Mouse (Mus musculus) left cerebral cortex, adult 11 months (tissue): ENCODE measurements around the gene Atg10.

ENCODE experiments used
- DNase-seq: peaks from one replicate; pipeline ENCODE4 v3.0.0; 2022; ENCODE audit warnings: low spot score

Gene Atg10

DNA sequence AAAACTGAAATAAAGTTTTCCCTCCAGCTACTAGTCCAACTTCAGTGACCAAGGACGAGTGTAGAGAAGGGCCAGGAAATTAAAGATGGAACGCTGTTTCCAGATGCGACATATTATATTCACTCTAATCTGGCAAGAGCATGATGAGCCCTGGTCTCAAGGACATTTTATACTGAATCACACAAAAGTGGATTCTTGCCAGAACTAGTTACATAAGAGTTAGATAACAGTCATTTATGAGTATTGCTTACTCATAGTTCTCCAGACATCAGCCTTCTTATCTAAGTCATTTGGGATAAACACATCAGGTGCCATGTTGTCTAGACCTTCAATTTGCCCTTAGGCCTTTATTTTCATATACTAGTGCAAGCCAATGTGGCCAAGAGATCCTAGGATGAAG, 108.9 kb downstream of the Atg10 start:
- DNase-seq = no peak

- no peak for DNase-seq
These were observed 116.3 kb downstream of the Atg10 start for GRCm38 (mm10) chr13:91107308-91107946.

GRCm38 (mm10) chr13:91102238-91102637, 121.5 kb downstream of the Atg10 start:
- no peak for DNase-seq

DNA sequence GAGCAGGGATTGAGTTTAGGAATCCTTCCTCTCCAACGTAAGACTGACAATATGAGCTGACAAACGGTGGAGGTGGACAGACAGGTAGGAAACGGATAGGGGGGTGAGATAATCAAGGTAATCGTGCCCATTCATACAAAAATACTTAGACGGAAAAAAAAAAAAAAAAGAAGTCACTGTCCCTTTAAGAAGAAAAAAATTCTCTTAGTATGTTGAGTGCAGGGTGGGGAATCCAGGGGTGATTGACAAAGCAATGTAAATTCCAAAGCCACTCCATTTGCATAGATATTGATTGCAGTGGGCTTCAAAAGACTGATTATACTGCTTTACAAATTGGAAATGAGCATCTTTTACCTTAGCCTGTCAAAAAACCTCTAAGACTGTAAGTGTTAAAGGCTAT, 123.4 kb downstream of the Atg10 start:
- no peak for DNase-seq

GRCm38 (mm10) chr13:91094851-91095250, 128.9 kb downstream of the Atg10 start:
- DNase-seq = no peak

DNA sequence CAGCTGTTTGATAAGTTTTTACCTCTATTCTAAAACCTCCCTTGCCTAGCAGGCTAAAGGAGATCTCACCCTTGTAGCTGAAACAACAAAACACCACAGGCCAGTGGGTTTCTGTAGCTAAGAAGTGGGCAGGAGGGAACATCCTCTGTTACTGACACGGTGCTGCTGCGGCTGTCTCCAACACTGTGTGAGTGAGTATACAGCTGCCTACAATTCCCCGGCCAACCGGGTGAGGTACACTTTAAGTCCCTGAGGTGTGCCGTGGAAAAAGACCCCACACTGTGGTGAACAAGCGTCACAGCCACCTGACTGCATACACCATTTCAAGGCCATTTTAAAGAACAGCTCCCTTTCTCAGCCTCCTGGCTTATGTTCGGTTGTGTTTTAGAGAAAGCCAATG, 129.6 kb downstream of the Atg10 start:
- DNase-seq = no peak

DNA sequence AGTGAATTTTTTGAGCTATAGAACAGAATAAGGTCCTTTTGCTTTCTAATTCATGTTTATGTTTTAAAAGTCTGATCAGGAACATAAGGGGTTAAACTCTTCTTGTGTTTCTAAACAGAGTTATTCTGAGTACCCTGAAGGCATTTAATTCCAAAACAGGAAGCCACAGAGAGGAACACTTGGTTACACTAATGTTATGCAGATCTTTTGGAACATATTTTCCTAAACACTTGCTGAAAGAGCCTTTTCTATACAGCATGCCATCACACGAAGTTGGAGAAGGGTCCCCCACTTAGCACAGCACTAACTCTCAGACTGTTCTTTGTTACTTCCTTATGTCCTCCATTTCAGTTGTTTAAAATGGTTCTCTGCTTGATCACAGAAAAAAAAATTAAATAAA, 130.2 kb downstream of the Atg10 start:
- DNase-seq = no peak

GRCm38 (mm10) chr13:91093162-91093561, 130.6 kb downstream of the Atg10 start:
- no peak for DNase-seq

DNA sequence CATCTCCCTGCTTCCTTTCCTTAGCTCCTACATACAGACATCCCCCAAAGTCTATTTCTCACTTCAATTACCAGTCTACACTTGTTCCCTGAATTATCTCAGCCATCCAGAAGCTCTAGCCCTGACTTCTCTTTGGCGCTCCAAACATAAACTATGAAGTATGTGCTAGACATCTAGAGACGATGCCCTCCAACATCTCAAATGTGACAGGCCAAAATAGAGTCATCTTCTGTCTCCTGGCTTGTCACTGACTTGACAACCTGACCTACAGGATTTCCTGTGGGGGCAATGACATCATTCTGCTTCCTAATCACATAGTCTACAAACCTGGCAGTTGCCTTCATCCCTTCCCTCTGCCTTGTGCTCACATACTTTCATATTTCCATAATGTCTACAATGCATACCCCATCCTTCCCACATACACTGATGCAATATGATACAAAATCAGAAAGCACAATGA, 132.0 kb downstream of the Atg10 start:
- DNase-seq = no peak

DNA sequence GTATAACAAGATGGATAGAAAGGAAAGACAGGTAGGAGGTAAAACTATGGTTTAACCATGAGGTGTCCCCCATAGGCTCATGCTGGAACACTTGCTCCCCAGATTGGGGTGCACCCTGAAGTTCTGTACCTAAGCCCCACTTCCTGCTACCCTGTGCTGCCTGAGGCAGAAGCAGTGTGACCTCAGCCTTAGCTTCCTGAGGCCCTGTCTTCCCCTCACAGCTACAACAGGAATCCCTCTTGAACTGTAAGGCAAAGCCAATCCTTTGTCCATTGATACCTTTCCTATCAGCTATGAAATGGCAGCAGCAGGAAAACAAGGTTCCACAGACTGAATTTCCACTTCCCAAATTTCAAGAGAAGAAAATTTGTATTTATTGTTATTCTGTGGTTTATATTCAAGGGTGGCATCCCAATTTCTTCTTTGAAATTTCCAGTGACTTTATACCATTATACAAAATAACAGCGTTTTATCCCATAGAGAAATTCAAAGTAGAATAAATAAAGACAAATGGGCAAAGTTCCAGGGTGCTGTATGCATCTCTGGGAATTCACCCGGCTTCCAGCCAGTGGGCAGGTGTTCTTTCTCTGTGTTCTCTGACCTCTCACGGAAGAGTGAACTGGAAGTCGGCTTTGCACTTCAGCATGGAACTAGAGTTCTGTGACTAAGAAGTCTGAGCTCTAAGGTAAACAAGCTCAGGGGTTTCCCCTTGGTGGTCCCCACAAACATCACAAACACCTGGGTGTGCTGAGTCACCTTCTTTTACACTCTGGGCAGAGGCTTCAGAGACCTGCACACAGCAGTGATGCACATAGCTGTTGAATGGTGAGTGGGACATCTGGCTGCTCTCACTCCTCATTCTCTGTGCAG, 132.7 kb downstream of the Atg10 start:
- no peak for DNase-seq

GRCm38 (mm10) chr13:91086361-91086900, 137.3 kb downstream of the Atg10 start:
- DNase-seq = no peak

GRCm38 (mm10) chr13:91072351-91072750, 151.4 kb downstream of the Atg10 start:
- DNase-seq = no peak

DNA sequence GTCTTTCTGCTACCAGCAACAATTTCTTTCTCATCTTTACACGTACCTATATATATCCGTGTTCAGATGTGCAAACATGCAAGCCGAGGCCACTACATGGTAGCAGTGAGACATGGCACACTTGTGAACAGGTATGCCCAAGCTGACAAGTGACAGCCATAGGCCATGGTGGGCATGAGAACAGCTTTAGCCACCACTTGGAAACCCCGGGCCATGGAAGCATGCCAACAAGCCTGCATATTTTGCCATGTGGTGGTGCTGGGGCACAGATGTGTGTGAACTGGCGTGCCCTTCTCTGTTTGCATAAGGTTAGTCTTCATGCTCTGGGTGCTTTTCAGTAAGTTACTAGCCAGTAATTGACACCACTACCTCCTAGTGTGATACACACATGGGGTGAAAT, 162.9 kb downstream of the Atg10 start:
- no peak for DNase-seq

- DNase-seq = no peak
These were observed 175.6 kb downstream of the Atg10 start for GRCm38 (mm10) chr13:91048171-91048570.

- DNase-seq = no peak
These were observed 176.9 kb downstream of the Atg10 start for GRCm38 (mm10) chr13:91046851-91047250.

DNA sequence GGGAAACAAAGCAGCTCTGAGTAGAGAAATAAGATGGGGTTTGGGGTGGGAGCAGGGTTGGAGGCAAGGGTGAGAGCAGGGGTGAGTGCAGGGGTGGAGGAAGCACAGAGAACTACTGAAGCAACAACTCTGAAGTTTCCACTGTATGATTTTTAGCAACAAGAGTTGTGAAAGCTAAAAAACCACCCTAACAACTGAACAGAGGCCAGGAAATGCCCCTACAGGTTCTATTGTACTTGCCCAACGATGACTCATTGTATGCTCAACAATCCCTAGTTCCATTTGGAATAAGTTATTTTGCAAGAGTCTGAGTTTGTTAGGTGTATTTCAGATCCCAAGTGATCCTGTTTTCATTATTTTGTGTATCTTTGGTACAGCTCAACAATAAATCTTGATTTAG, 182.5 kb downstream of the Atg10 start:
- no peak for DNase-seq

- no peak for DNase-seq
These were observed 183.3 kb downstream of the Atg10 start for GRCm38 (mm10) chr13:91040421-91040820.

- peak; percentile 53 for DNase-seq
These were observed 184.5 kb downstream of the Atg10 start for GRCm38 (mm10) chr13:91039201-91039807.

DNA sequence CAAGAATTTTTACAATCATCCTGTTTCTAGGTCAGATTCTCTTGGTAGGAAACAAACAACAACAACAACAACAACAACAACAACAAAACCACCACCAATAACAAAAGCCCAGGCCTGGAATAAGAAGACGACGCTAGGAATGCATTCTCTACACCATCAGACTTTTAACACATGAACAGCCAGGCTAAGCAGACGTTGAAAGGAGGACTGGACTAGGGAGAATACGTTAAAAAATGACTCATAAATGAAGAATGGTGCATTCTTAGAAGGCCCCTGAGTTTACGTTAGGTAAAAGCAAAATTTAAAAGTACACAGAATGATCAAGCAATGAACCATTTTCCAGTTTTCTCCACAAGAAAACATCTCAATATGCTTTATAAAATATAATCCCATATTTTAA, 185.1 kb downstream of the Atg10 start:
- no peak for DNase-seq

- no peak for DNase-seq
These were observed 185.7 kb downstream of the Atg10 start for GRCm38 (mm10) chr13:91038034-91038433.

GRCm38 (mm10) chr13:91037405-91037804, 186.4 kb downstream of the Atg10 start:
- DNase-seq = no peak

GRCm38 (mm10) chr13:91031836-91032235, 191.9 kb downstream of the Atg10 start:
- no peak for DNase-seq

DNA sequence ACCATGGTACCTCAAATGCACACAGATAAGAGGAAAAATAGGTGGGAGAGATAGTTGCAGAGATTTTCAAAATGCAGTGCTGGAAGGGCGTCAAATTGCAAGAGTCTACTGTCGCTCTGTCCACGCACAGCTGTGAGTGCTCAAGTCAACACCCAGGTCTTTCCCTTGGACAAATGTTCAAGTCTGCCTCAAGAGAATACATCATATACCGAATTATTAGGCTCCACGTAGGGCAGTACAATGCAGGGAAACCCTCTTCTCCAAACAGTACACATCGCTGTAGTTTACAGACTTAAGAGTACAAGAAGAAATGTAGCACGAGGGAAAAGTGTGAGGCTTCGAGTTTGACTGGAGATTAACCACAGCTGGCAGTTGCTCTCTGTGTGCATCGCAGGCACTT, 200.3 kb downstream of the Atg10 start:
- no peak for DNase-seq
